Mouse (Mus musculus) limb, embryonic 13.5 days (tissue): ENCODE measurements around the gene Defb22. TPM values are rescaled to one million over a fixed set of nuclear protein-coding genes. Genes with fewer than 3 reads are reported as not detected.

Source experiments
- ATAC-seq: fragments of 200-750 bp; cut with Nextera tagmentation; 2 replicates; pipeline ENCODE4 v1.8.0; 2017; ENCODE audit warnings: low read depth, moderate number of reproducible peaks, moderate TSS enrichment; ENCODE audit not compliant: low FRiP score
- H3K27ac ChIP-seq: fragments of 300-500 bp; sonication (generic); 2 replicates; pipeline ENCODE4 v1.5.1; 2015; ENCODE audit warnings: inconsistent platforms, mild to moderate bottlenecking, moderate library complexity
- H3K27me3 ChIP-seq: fragments of 300-500 bp; sonication (generic); 2 replicates; pipeline ENCODE4 v1.6.1; 2015; ENCODE audit warnings: mild to moderate bottlenecking, inconsistent platforms
- H3K36me3 ChIP-seq: fragments of 300-500 bp; sonication (generic); 2 replicates; pipeline ENCODE4 v1.6.1; 2015; ENCODE audit warnings: inconsistent platforms, mild to moderate bottlenecking, moderate library complexity
- H3K4me1 ChIP-seq: fragments of 300-500 bp; sonication (generic); 2 replicates; pipeline ENCODE4 v1.6.1; 2015; ENCODE audit warnings: inconsistent platforms
- H3K4me2 ChIP-seq: fragments of 300-500 bp; sonication (generic); replicated peaks from 2 replicates; pipeline ENCODE4 v1.6.1; 2015; ENCODE audit warnings: inconsistent platforms, mild to moderate bottlenecking, moderate library complexity
- H3K4me3 ChIP-seq: fragments of 300-500 bp; sonication (generic); 2 replicates; pipeline ENCODE4 v1.5.1; 2015; ENCODE audit warnings: moderate library complexity, mild to moderate bottlenecking, inconsistent platforms
- H3K9ac ChIP-seq: fragments of 300-500 bp; sonication (generic); 2 replicates; pipeline ENCODE4 v1.6.1; 2015; ENCODE audit warnings: mild to moderate bottlenecking, inconsistent platforms
- H3K9me3 ChIP-seq: fragments of 300-500 bp; sonication (generic); 2 replicates; pipeline ENCODE4 v1.6.1; 2016; ENCODE audit warnings: inconsistent platforms
- WGBS: fragments of 180-500 bp; shearing (Covaris S2); methylation state at CpG from one replicate; pipeline ENCODE4 v1.1.7; 2015; 5-methylcytosine and 5-hydroxymethylcytosine counted together
- polyA plus RNA-seq: library from polyadenylated mRNA; unstranded; fragments of >200 nt; fragmentation: Nextera tagmentation; extraction: Ambion mirVana; gene quantifications from 2 replicates; pipeline ENCODE4 v1.2.1, GENCODE M21; 2015

Defb22 gene
- polyA plus RNA-seq, 1 experiment from 2014 or later = not detected

DNA sequence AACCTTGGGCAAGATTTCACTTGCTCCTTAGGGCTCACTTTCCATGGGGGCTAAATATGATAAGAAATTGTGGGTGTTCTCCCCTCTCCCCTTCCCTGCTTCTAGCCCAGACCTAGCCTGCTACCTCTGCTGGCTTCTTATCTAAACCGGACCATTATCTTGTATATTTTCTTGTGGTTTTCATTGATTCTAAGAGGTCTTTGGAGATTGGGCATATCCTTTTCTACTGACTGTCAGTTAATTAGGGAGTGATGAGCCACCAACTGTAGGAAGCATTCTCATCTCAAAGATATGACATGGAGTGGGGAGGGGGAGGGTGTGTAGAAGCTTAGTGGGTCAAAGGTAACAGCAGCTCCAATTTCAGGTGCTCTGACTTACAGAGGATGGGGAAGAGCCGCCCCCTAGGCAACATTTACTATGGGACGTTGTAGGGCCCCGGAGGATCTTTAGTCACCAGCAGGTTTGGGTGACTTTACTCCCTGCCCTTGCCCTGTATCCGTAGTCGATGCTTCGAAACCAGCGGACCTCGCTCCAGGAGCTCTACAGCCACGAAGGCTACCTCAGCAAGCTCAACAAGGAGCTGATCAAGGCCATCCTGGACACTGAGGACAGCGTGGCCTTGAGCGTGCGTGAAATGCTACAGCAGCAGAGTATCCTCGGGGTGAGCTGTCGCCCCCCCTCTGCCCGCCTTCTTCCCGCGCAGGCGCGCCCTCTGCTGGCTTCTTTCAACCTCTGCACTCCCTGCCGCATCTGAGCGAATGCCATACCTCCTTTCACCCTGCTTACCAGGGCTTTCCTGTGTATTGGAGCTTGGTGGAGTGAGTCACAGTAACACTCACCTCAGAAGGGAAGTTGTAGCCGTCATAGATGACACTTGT lies 52.7 kb downstream of the Defb22 start:
- Histone ChIP-seq H3K9me3 (no peaks in the 10 kb centered on the region), H3K27me3 (no peaks in the 10 kb centered on the region), H3K9ac (peak overlapping the region; percentile 66), H3K4me2 (peak overlapping the region; percentile 68), H3K4me1 (0 out of 2 replicates have a peak, but pooled peaks cover 4% of the 10 kb centered on the region), H3K36me3 (no peaks in the 10 kb centered on the region), H3K27ac (no peak overlapping the region), H3K4me3 (peak overlapping the region; percentile 40)
- peak; percentile 82 for ATAC-seq
- WGBS = 3% methylated on average over 22 of the region's 23 CpGs

DNA sequence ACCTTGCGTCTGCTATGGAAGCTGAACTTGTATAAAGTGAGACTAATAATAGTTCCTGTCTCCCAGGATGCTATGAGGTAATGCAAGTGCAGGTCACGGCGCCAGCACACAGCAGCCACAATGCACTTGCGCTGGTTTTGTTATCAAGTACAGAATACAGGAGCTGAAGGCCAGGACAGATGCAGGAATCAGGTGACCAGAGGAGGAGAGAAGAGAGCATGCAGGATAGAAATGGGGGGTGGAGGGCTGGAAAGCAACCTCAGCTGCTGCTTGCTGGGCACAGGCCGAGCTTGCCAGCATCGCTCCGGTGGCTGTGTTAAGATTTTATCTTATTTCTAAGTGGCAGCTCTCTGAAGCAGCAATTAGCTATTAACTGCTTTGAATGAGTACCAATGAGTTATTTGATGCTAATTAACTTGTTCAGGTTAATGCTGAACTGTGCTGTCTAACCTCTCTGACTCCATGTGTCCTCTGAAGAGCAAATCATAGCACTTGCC lies 53.5 kb downstream of the Defb22 start:
- no peak for ATAC-seq
- H3K9ac ChIP-seq = no peak overlapping the region
- H3K27ac ChIP-seq = no peak overlapping the region
- H3K4me3 ChIP-seq = no peak overlapping the region
- no peaks in the 10 kb centered on the region for H3K27me3 ChIP-seq
- 0 out of 2 replicates have a peak, but pooled peaks cover 4% of the 10 kb centered on the region for H3K4me1 ChIP-seq
- no peaks in the 10 kb centered on the region for H3K36me3 ChIP-seq
- H3K4me2 ChIP-seq = no peak overlapping the region
- 81% methylated on average over 7 of the region's 7 CpGs for WGBS
- no peaks in the 10 kb centered on the region for H3K9me3 ChIP-seq

Other genes starting within 250 kb of the Defb22 start
- 47.1 and 47.7 TPM in 2 replicates for gene Tbc1d20, start 196.3 kb downstream of the Defb22 start, polyA plus RNA-seq
- gene Rbck1, start 157.5 kb downstream of the Defb22 start, polyA plus RNA-seq = 83.3 and 86.9 TPM in 2 replicates
- gene Trib3, start 146.1 kb downstream of the Defb22 start, polyA plus RNA-seq = 1.5 and 2.2 TPM in 2 replicates
- 4.4 and 4.6 TPM in 2 replicates for gene Nrsn2, start 113.5 kb downstream of the Defb22 start, polyA plus RNA-seq
- gene Sox12, start 92.1 kb downstream of the Defb22 start, polyA plus RNA-seq = 11.3 and 11.9 TPM in 2 replicates
- gene Zcchc3, start 75.1 kb downstream of the Defb22 start, polyA plus RNA-seq = 45.5 and 48.6 TPM in 2 replicates
- gene 6820408C15Rik, start 74.6 kb downstream of the Defb22 start, polyA plus RNA-seq = 0.18 and 0.19 TPM in 2 replicates
- gene Defb23, start 25.5 kb downstream of the Defb22 start, polyA plus RNA-seq = not detected in 2 replicates
- not detected in 2 replicates for gene Defb20, start 13.1 kb downstream of the Defb22 start, polyA plus RNA-seq
- not detected in 2 replicates for gene Defb26, start 21.6 kb upstream of the Defb22 start, polyA plus RNA-seq
- not detected in 2 replicates for gene Defb28, start 28.1 kb upstream of the Defb22 start, polyA plus RNA-seq
- not detected in 2 replicates for gene Defb29, start 50.0 kb upstream of the Defb22 start, polyA plus RNA-seq
- gene Gm17416, start 79.2 kb upstream of the Defb22 start, polyA plus RNA-seq = not detected in 2 replicates
- not detected in 2 replicates for gene Defb21, start 82.6 kb upstream of the Defb22 start, polyA plus RNA-seq
- gene Defb19, start 90.2 kb upstream of the Defb22 start, polyA plus RNA-seq = not detected in 2 replicates
- gene Defb45, start 109.3 kb upstream of the Defb22 start, polyA plus RNA-seq = not detected in 2 replicates
- gene Defb36, start 114.2 kb upstream of the Defb22 start, polyA plus RNA-seq = not detected in 2 replicates
- gene Defb25, start 132.9 kb upstream of the Defb22 start, polyA plus RNA-seq = 2.0 TPM in 1 of 2 replicates, not detected in the other
- gene Rem1, start 136.8 kb upstream of the Defb22 start, polyA plus RNA-seq = 2.1 and 2.9 TPM in 2 replicates
- 156 and 159 TPM in 2 replicates for gene H13, start 179.3 kb upstream of the Defb22 start, polyA plus RNA-seq
- gene Mcts2, start 196.9 kb upstream of the Defb22 start, polyA plus RNA-seq = 29.2 and 30.0 TPM in 2 replicates
- gene Id1, start 246.1 kb upstream of the Defb22 start, polyA plus RNA-seq = 232 and 236 TPM in 2 replicates